Mouse (Mus musculus) ES-Bruce4 (cell line): Measurements from ENCODE around the gene Rhoj.

ENCODE experiments used
- CTCF ChIP-seq: IDR thresholded peaks from one replicate; pipeline ENCODE4 v1.8.1; 2011; ENCODE audit warnings: low read depth, low read length
- EP300 ChIP-seq: IDR thresholded peaks from 2 replicates; pipeline ENCODE4 v1.6.1; 2011; ENCODE audit warnings: low read depth, low read length; ENCODE audit not compliant: insufficient read depth

DNA sequence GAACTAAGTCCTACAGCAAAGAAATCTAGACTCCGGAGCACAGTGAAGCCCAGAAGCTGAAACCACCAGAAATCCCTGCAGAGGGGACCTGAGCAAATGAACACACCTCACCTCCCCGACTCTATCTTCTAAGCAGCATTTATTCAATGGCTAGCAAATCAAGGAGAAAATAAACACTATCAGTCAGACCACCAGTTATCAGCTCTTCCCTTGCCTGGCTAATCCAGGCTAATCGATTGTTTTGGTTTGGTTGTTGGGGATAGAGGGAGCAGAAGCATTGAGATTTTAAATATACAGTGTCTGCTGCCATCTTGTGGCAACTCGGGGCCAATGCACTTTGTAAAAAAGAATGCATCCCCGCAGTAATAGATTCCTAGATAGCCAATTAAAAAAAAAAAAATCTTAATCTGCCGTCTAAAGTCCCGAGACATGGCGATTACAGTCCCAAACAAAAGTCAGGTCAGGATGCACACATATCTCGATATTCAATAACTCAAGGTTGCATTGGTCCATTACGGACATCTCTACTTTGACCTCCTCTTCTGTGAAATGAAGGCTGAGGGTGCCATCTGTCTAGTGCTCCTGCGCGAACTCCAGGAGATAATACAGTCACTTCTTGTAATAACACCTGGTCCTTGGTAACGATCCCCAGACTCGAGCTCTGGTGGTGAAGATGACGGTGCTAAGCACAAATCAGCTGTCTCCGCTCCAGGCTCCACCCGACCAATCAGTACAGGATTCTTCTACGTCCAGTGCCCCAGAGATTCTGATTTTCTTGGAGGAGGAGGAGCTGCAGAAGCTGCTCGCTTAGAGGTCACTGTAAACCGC lies 81.4 kb downstream of the Rhoj start:
- TF ChIP-seq CTCF (no peak), EP300 (no peak)
